Mouse (Mus musculus): ENCODE measurements at regions not wholly inside any gene's neighbourhood (a gene's known extent, or its start where the extent isn't known, plus 50 kb on each side); places are given as distances from the start of the nearest gene placed in this dataset.

- Histone ChIP-seq H3K36me3 (ENCODE audit: insufficient read depth) (no peaks in the 10 kb centered on the region), H3K9ac (no peak overlapping the region), H3K4me2 (no peak overlapping the region), H3K27ac (ENCODE audit: low read depth) (no peak overlapping the region), H3K4me1 (ENCODE audit: insufficient read depth) (no peaks in the 10 kb centered on the region), H3K4me3 (ENCODE audit: low read depth, low read length) (no peak overlapping the region), H3K27me3 (ENCODE audit: insufficient read depth, low read length) (no peaks in the 10 kb centered on the region), H3K9me3 (ENCODE audit: low read depth, low read length) (no peaks in the 10 kb centered on the region)
- peak; percentile 72 for TF ChIP-seq CTCF (IDR thresholded peaks at IDR 0.05; ENCODE audit: low read depth)
- ATAC-seq (ENCODE audit: insufficient read depth), result peak; percentile 54; the same call in 1 of the 2 replicates
- DNase-seq, result peak; percentile 58
- 2% methylated on average over 13 of the region's 13 CpGs for WGBS
Measured at GRCm38 (mm10) chr6:139391307-139391706, 110.5 kb downstream of the Rergl start.

DNA sequence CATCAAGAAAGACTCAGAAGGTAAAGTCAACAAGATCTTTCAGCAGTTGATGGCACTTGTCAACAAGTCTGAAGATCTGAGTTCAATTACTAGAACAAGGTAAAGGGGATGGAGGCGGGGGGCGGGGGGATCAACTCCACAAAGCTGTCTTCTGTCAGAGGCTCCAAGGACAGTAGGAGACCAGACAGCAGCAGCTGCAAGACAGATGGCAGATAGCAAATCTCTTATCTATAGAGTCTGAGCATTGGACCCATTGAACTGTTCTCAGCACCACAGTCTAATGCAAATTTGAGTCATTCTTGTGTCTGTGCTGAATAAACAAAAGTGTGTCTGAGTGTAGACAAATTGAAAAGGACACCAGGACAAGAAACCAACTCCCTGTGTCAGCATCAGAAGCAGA is 150.8 kb downstream of the Rergl start:
- H3K4me3 ChIP-seq (ENCODE audit: low read depth, low read length), result no peak overlapping the region
- no peaks in the 10 kb centered on the region for H3K27me3 ChIP-seq (ENCODE audit: insufficient read depth, low read length)
- no peak overlapping the region for H3K4me2 ChIP-seq
- H3K4me1 ChIP-seq (ENCODE audit: insufficient read depth), result no peaks in the 10 kb centered on the region
- no peaks in the 10 kb centered on the region for H3K9me3 ChIP-seq (ENCODE audit: low read depth, low read length)
- no peak for DNase-seq
- no peak for TF ChIP-seq CTCF (IDR thresholded peaks at IDR 0.05; ENCODE audit: low read depth)
- ATAC-seq (ENCODE audit: insufficient read depth), result no peak
- 75% methylated on average over 2 of the region's 2 CpGs for WGBS
- no peak overlapping the region for H3K9ac ChIP-seq
- H3K36me3 ChIP-seq (ENCODE audit: insufficient read depth), result no peaks in the 10 kb centered on the region
- H3K27ac ChIP-seq (ENCODE audit: low read depth), result no peak overlapping the region

DNA sequence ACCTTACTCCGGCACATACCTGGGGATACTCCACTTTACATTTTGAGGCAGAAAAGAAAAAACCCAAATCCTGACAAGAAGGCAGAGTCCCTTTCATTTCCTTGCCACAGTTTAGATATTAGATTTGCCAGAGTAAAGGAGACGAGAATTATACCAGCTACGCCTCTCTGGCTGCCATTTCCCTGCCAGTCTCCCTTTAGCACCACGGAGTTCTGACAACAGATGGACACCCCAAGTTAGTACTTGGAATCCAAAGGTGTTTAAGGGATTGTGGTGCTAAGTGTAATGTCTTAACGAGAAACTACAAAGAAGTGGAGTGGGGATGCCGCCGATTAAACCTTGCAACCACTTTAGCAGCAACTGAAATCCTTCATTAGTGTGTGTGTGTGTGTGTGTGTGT is 176.6 kb downstream of the Rergl start:
- DNase-seq (no peak), ATAC-seq (ENCODE audit: insufficient read depth) (no peak)
- H3K9me3 ChIP-seq (ENCODE audit: low read depth, low read length), result no peaks in the 10 kb centered on the region
- no peaks in the 10 kb centered on the region for H3K27me3 ChIP-seq (ENCODE audit: insufficient read depth, low read length)
- H3K4me1 ChIP-seq (ENCODE audit: insufficient read depth), result no peaks in the 10 kb centered on the region
- H3K9ac ChIP-seq, result no peak overlapping the region
- H3K4me3 ChIP-seq (ENCODE audit: low read depth, low read length), result no peak overlapping the region
- no peak overlapping the region for H3K4me2 ChIP-seq
- no peaks in the 10 kb centered on the region for H3K36me3 ChIP-seq (ENCODE audit: insufficient read depth)
- 88% methylated on average over 7 of the region's 7 CpGs for WGBS
- no peak overlapping the region for H3K27ac ChIP-seq (ENCODE audit: low read depth)
- no peak for TF ChIP-seq CTCF (IDR thresholded peaks at IDR 0.05; ENCODE audit: low read depth)

DNA sequence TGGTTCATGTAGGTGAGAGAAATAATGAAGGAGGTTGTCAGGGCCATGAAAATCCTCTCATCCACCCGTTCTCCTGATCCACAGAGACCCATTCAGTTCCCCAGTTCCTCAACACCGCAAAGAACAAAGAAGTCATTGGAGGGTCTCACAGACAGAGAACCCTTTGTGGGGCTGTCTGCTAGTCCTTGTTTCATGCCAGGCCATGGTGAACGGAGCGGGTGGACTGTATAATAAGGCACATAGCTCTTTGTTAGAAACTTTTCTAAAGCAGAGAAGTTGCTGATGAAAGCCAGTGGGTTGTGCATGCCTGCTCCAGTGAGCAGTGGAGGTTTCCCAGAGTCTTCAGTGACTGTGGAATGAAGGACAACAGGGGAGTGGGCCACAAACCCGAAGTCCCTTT is 194.1 kb downstream of the Rergl start:
- Histone ChIP-seq H3K4me1 (ENCODE audit: insufficient read depth) (no peaks in the 10 kb centered on the region), H3K27ac (ENCODE audit: low read depth) (no peak overlapping the region), H3K9me3 (ENCODE audit: low read depth, low read length) (no peaks in the 10 kb centered on the region), H3K36me3 (ENCODE audit: insufficient read depth) (no peaks in the 10 kb centered on the region), H3K27me3 (ENCODE audit: insufficient read depth, low read length) (no peaks in the 10 kb centered on the region), H3K4me2 (no peak overlapping the region), H3K9ac (no peak overlapping the region), H3K4me3 (ENCODE audit: low read depth, low read length) (no peak overlapping the region)
- DNase-seq (no peak), ATAC-seq (ENCODE audit: insufficient read depth) (no peak)
- WGBS, result 65% methylated on average over 5 of the region's 5 CpGs
- TF ChIP-seq CTCF (IDR thresholded peaks at IDR 0.05; ENCODE audit: low read depth), result no peak

- 85% methylated on average over 2 of the region's 2 CpGs for WGBS
- Histone ChIP-seq H3K36me3 (ENCODE audit: insufficient read depth) (no peaks in the 10 kb centered on the region), H3K9me3 (ENCODE audit: low read depth, low read length) (no peaks in the 10 kb centered on the region), H3K27ac (ENCODE audit: low read depth) (no peak overlapping the region), H3K27me3 (ENCODE audit: insufficient read depth, low read length) (no peaks in the 10 kb centered on the region), H3K9ac (no peak overlapping the region), H3K4me2 (no peak overlapping the region), H3K4me3 (ENCODE audit: low read depth, low read length) (no peak overlapping the region), H3K4me1 (ENCODE audit: insufficient read depth) (no peaks in the 10 kb centered on the region)
- no peak for TF ChIP-seq CTCF (IDR thresholded peaks at IDR 0.05; ENCODE audit: low read depth)
- DNase-seq (no peak), ATAC-seq (ENCODE audit: insufficient read depth) (no peak)
Measured at GRCm38 (mm10) chr6:139304306-139304705, 197.5 kb downstream of the Rergl start.

DNA sequence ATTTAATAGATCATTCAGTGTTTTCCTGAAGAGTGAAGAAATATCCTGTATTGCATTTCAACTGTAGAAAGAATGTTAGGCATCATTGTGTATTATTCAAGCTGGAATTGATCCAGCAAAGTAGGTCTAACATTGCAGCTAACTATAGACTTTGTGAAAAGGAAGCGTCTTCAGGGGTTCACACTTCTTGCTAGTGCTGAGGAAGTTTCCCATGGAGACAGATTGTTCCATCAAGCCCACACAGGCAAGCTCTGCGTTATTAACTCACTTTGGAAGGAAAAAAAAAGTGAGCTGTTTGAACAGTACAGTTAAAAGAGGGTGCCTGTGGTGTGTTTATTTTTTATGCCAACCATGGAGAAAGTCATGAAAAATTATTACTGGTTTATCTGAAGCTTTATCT is 206.1 kb downstream of the Rergl start:
- Histone ChIP-seq H3K9me3 (ENCODE audit: low read depth, low read length) (no peaks in the 10 kb centered on the region), H3K4me1 (ENCODE audit: insufficient read depth) (no peaks in the 10 kb centered on the region), H3K27ac (ENCODE audit: low read depth) (no peak overlapping the region), H3K36me3 (ENCODE audit: insufficient read depth) (no peaks in the 10 kb centered on the region), H3K4me3 (ENCODE audit: low read depth, low read length) (no peak overlapping the region), H3K9ac (no peak overlapping the region), H3K27me3 (ENCODE audit: insufficient read depth, low read length) (no peaks in the 10 kb centered on the region), H3K4me2 (no peak overlapping the region)
- WGBS, result 28% methylated on average over 2 of the region's 2 CpGs
- peak; percentile 1 for DNase-seq
- no peak for TF ChIP-seq CTCF (IDR thresholded peaks at IDR 0.05; ENCODE audit: low read depth)
- no peak for ATAC-seq (ENCODE audit: insufficient read depth)

- H3K9ac ChIP-seq, result no peak overlapping the region
- no peak overlapping the region for H3K4me3 ChIP-seq (ENCODE audit: low read depth, low read length)
- H3K9me3 ChIP-seq (ENCODE audit: low read depth, low read length), result no peaks in the 10 kb centered on the region
- no peak overlapping the region for H3K4me2 ChIP-seq
- DNase-seq (no peak), ATAC-seq (ENCODE audit: insufficient read depth) (no peak)
- no peaks in the 10 kb centered on the region for H3K4me1 ChIP-seq (ENCODE audit: insufficient read depth)
- H3K36me3 ChIP-seq (ENCODE audit: insufficient read depth), result no peaks in the 10 kb centered on the region
- H3K27me3 ChIP-seq (ENCODE audit: insufficient read depth, low read length), result no peaks in the 10 kb centered on the region
- WGBS, result 86% methylated on average over 4 of the region's 4 CpGs
- no peak for TF ChIP-seq CTCF (IDR thresholded peaks at IDR 0.05; ENCODE audit: low read depth)
- H3K27ac ChIP-seq (ENCODE audit: low read depth), result no peak overlapping the region
Measured at GRCm38 (mm10) chr6:139279093-139279492, 222.7 kb downstream of the Rergl start.

- no peak overlapping the region for H3K4me2 ChIP-seq
- no peak overlapping the region for H3K4me3 ChIP-seq (ENCODE audit: low read depth, low read length)
- no peaks in the 10 kb centered on the region for H3K36me3 ChIP-seq (ENCODE audit: insufficient read depth)
- no peak overlapping the region for H3K9ac ChIP-seq
- 56% methylated on average over 3 of the region's 3 CpGs for WGBS
- DNase-seq, result no peak
- no peak for ATAC-seq (ENCODE audit: insufficient read depth)
- H3K9me3 ChIP-seq (ENCODE audit: low read depth, low read length), result no peaks in the 10 kb centered on the region
- H3K27me3 ChIP-seq (ENCODE audit: insufficient read depth, low read length), result no peaks in the 10 kb centered on the region
- no peaks in the 10 kb centered on the region for H3K4me1 ChIP-seq (ENCODE audit: insufficient read depth)
- no peak overlapping the region for H3K27ac ChIP-seq (ENCODE audit: low read depth)
- no peak for TF ChIP-seq CTCF (IDR thresholded peaks at IDR 0.05; ENCODE audit: low read depth)
Measured at GRCm38 (mm10) chr6:139275512-139275911, 226.3 kb downstream of the Rergl start.

Measured in lung, embryonic 14.5 days (tissue).